Mouse (Mus musculus) brain, embryonic 14.5 days (tissue): ENCODE results near the gene Pogz. TPM values are rescaled to one million over a fixed set of nuclear protein-coding genes. Genes with fewer than 3 reads are reported as not detected.
"Not testable (repeated sequence)": the region's sequence is repeated elsewhere in the genome, so short reads cannot be mapped to it uniquely, and the experiment has no call there.

Experiments
- DNase-seq: peaks from one replicate; pipeline ENCODE4 v3.0.0-alpha.2; 2011; ENCODE audit warnings: low read depth
- CTCF ChIP-seq: fragments of 200-500 bp; IDR thresholded peaks from 2 replicates; pipeline ENCODE4 v1.5.1; 2012; ENCODE audit warnings: inconsistent platforms, mild to moderate bottlenecking, moderate library complexity, borderline replicate concordance; ENCODE audit not compliant: insufficient read depth, insufficient read length; ENCODE audit errors: extremely low read depth
- POLR2A ChIP-seq: fragments of 200-500 bp; IDR thresholded peaks from 2 replicates; pipeline ENCODE4 v1.6.1; 2012; ENCODE audit warnings: mild to moderate bottlenecking, inconsistent platforms, borderline replicate concordance; ENCODE audit not compliant: poor library complexity, insufficient read depth, insufficient read length, severe bottlenecking; ENCODE audit errors: extremely low read depth
- polyA plus RNA-seq: library from polyadenylated mRNA; depleted of rRNA; stranded (reverse); fragments of >200 nt; gene quantifications from 2 replicates; pipeline ENCODE4 v1.2.3, GENCODE M21; 2012

The Pogz gene
- polyA plus RNA-seq, 1 experiment, result 78.4 TPM

GRCm38 (mm10) chr3:94886316-94887224, 49.2 kb downstream of the Pogz start, which contains the start of gene Psmb4:
TSS of gene Psmb4 (minus strand) at chr3:94886961.
- peak; percentile 96 for DNase-seq
- TF ChIP-seq CTCF, result no peak
- TF ChIP-seq POLR2A, result peak; percentile 20; the same call in 1 of the 2 replicates

GRCm38 (mm10) chr3:94888595-94888994, 51.2 kb downstream of the Pogz start:
- TF ChIP-seq POLR2A (no peak), CTCF (peak; percentile 9; the same call in 1 of the 2 replicates)
- DNase-seq, result peak; percentile 44

GRCm38 (mm10) chr3:94894076-94894475, 56.7 kb downstream of the Pogz start:
- no peak for DNase-seq
- TF ChIP-seq POLR2A (no peak), CTCF (no peak)

GRCm38 (mm10) chr3:94902747-94903146, 65.4 kb downstream of the Pogz start:
- DNase-seq, result peak; percentile 81
- TF ChIP-seq POLR2A (no peak), CTCF (peak; percentile 73; the same call in 1 of the 2 replicates)

- DNase-seq, result not testable (repeated sequence)
Measured at GRCm38 (mm10) chr3:94904759-94905158, 67.4 kb downstream of the Pogz start.

- TF ChIP-seq CTCF (no peak), POLR2A (no peak)
- DNase-seq, result peak; percentile 4
Measured at GRCm38 (mm10) chr3:94906482-94906881, 69.1 kb downstream of the Pogz start.

- DNase-seq, result no peak
- TF ChIP-seq CTCF (no peak), POLR2A (no peak)
Measured at GRCm38 (mm10) chr3:94911050-94911693, 73.8 kb downstream of the Pogz start.

GRCm38 (mm10) chr3:94913801-94914200, 76.4 kb downstream of the Pogz start:
- DNase-seq, result no peak
- TF ChIP-seq POLR2A (no peak), CTCF (no peak)

GRCm38 (mm10) chr3:94915903-94916741, 78.8 kb downstream of the Pogz start:
- DNase-seq, result peak; percentile 31
- TF ChIP-seq POLR2A (no peak), CTCF (no peak)

- peak; percentile 13 for DNase-seq
- TF ChIP-seq CTCF (no peak), POLR2A (no peak)
Measured at GRCm38 (mm10) chr3:94917816-94918361, 80.5 kb downstream of the Pogz start.

- no peak for DNase-seq
- TF ChIP-seq POLR2A (no peak), CTCF (no peak)
Measured at GRCm38 (mm10) chr3:94918845-94919244, 81.5 kb downstream of the Pogz start.

- DNase-seq, result peak; percentile 37
- TF ChIP-seq CTCF, result no peak
- TF ChIP-seq POLR2A, result no peak
Measured at GRCm38 (mm10) chr3:94921104-94921503, 83.7 kb downstream of the Pogz start.

- no peak for DNase-seq
- TF ChIP-seq CTCF, result no peak
- TF ChIP-seq POLR2A, result no peak
Measured at GRCm38 (mm10) chr3:94922333-94922732, 85.0 kb downstream of the Pogz start.

GRCm38 (mm10) chr3:94924688-94925087, 87.3 kb downstream of the Pogz start:
- TF ChIP-seq CTCF (no peak), POLR2A (no peak)
- DNase-seq, result no peak

GRCm38 (mm10) chr3:94926301-94926736, 89.0 kb downstream of the Pogz start:
- DNase-seq, result not testable (repeated sequence)

- not testable (repeated sequence) for DNase-seq
Measured at GRCm38 (mm10) chr3:94928979-94929378, 91.6 kb downstream of the Pogz start.

GRCm38 (mm10) chr3:94930386-94931266, 93.3 kb downstream of the Pogz start:
- DNase-seq, result not testable (repeated sequence)

- DNase-seq, result not testable (repeated sequence)
Measured at GRCm38 (mm10) chr3:94931427-94932082, 94.2 kb downstream of the Pogz start.
